Mouse (Mus musculus): ENCODE data around the gene Ccdc163.

DNA sequence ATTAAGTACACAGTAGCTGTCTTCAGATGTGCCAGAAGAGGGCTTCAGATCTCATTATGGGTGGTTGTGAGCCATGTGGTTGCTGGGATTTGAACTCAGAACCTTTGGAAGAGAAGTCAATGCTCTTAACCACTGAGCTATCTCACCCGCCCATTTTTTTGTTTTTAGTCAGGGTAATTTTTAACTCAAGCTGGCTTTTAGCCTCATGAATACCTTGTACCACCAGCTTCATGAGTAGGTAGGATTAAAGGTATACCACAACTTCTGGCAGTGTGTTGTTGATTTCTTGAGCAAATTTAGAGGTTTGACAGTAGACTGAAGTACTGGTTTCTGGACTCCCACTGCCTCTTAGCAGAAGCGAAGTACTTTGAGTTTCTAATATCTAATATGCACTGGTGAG, 16.2 kb upstream of the Ccdc163 start:
- TF ChIP-seq POLR2A (IDR thresholded peaks at IDR 0.05; ENCODE audit: low read depth, low read length) (no peak), CTCF (IDR thresholded peaks at IDR 0.05; ENCODE audit: extremely low read depth, insufficient read depth, insufficient read length, insufficient replicate concordance) (no peak)

Measured in spleen, adult 2 months (tissue).